Mouse (Mus musculus) macrophage (primary cell): ENCODE measurements around the gene Fahd1. TPM values are rescaled to one million over a fixed set of nuclear protein-coding genes. Genes with fewer than 3 reads are reported as not detected.

Experiments used
- H3K27ac ChIP-seq: fragments of 350-480 bp; formaldehyde crosslinking; 2 replicates; pipeline ENCODE4 v1.9.0; 2021
- H3K36me3 ChIP-seq: fragments of 350-480 bp; formaldehyde crosslinking; 2 replicates; pipeline ENCODE4 v1.9.0; 2021; ENCODE audit errors: inconsistent target
- H3K4me3 ChIP-seq: fragments of 350-480 bp; formaldehyde crosslinking; 2 replicates; pipeline ENCODE4 v1.9.0; 2021; ENCODE audit errors: inconsistent target
- H3K79me2 ChIP-seq: fragments of 350-480 bp; formaldehyde crosslinking; 2 replicates; pipeline ENCODE4 v1.9.0; 2021; ENCODE audit errors: inconsistent target
- WGBS: methylation state at CpG from one replicate; pipeline ENCODE4 v1.1.7; 2026; ENCODE audit warnings: inconsistent platforms; ENCODE audit not compliant: missing documents; 5-methylcytosine and 5-hydroxymethylcytosine counted together
- polyA plus RNA-seq: library from polyadenylated mRNA; stranded (reverse); fragments of 250-400 nt; gene quantifications from 3 replicates; pipeline ENCODE4 v1.2.4, GENCODE M21; 2018; ENCODE audit warnings: inconsistent platforms

Fahd1 gene
- polyA plus RNA-seq, 1 experiment from 2014 or later: 10.4 TPM

DNA sequence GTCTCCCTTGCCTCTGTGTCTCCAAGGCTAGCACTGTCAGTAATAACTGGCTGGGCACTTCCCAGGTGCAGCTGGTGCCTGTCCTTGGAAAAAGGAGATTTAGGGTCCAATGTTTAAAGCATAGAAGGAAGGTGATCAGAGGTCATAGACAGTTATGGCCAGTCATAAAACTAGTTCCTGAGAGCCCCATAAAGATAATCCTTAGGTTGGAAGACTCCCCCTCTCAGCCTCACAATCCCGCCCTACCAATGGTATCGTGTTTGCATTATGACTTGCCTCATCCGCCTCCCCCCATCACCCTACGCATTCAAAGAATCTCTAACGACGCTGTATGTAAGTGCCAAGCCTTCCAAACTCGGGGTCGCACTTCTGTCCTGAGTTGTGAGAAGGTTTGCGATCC lies 5.6 kb downstream of the Fahd1 start:
- no peak overlapping the region for H3K4me3 ChIP-seq
- WGBS: 93% methylated on average over 9 of the region's 9 CpGs
- H3K27ac ChIP-seq: no peak overlapping the region
- H3K36me3 ChIP-seq: no peaks in the 10 kb centered on the region
- H3K79me2 ChIP-seq: peaks cover 10% of the 10 kb centered on the region; the same call in 1 of the 2 replicates

DNA sequence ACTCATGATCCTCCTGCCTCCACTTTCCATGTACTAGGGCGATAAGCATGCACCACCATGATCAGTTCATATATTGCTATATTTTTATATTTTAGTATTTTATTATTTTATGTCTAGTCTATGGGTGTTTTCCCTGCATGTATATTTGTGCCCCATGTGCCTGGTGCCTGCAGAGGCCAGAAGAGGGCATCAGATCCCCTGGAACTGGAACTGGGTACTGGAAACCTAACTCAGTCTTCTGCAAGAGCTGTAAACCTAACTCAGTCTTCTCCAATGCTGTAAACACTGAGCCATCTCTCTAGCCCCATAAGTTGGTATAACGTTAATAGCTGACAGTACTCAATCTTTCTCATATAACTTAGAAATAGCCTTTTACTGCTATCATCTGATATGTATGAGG lies 7.5 kb downstream of the Fahd1 start:
- no peaks in the 10 kb centered on the region for H3K36me3 ChIP-seq
- no peak overlapping the region for H3K4me3 ChIP-seq
- 88% methylated on average over 2 of the region's 2 CpGs for WGBS
- H3K27ac ChIP-seq: no peak overlapping the region
- no peaks in the 10 kb centered on the region; the same call in 1 of the 2 replicates for H3K79me2 ChIP-seq

DNA sequence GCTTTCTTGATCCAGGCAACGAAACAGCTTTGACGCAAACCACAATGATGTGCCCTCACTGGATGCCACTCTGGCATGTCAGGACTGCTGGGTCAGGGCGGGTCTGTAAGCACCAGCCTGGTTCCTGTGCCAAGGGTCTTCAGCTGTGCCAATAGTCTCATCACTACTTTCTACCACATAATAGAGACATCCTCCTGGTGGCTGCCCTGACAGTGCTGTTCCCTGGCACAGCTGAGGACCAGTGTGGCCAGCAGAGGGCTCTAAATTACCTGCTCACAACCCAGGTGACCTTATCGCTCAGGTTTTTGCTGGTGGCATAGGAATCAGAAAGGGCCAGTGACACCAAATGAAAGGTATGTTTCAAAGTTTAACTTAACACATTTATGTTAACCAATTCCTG lies 9.0 kb downstream of the Fahd1 start:
- no peak overlapping the region for H3K4me3 ChIP-seq
- H3K79me2 ChIP-seq: no peaks in the 10 kb centered on the region
- whole genome bisulfite sequencing: 76% methylated on average over 4 of the region's 4 CpGs
- no peaks in the 10 kb centered on the region for H3K36me3 ChIP-seq
- no peak overlapping the region for H3K27ac ChIP-seq

DNA sequence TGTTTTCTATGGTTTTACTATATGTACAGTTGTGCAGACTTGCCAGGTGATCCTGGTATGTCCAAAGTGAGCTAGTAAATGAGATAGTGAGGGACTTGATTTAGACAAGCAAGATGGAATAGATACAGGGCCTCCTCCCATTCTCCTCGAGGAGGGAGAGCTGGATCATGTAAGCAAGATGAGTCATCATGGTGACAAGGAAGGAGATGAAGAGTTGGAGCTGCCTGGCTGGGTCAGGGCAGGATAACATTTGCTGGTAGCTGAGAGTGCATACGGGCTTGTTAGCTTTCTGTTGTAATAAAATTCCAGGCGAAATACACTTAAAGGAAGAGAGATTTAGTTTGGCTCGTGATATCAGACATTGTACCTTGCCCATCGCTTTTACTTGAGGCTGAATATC lies 9.8 kb downstream of the Fahd1 start:
- Histone ChIP-seq H3K79me2 (no peaks in the 10 kb centered on the region), H3K36me3 (no peaks in the 10 kb centered on the region), H3K4me3 (no peak overlapping the region), H3K27ac (no peak overlapping the region)
- 52% methylated on average over 5 of the region's 5 CpGs for WGBS

DNA sequence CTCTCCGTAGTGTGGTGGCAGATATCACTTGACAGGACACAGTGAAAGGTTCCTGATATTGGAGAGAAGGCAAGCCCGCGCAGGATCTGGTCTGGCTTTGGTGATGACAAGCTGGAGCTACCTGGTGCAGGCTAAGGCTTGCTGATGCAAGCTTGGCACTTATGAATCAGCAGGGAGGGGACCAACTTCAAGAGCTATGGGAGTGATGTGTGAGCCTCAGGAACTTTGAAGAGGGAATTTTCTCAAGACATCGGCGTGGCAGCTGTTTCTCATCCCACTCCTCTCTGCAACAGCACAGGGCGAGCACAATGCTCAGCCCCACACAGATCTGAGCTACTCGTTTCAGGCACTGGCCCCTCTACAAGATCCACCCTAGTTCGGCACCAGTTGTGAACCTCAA lies 10.3 kb downstream of the Fahd1 start, which contains the start of gene Hagh:
TSS of gene Hagh (plus strand) at position 302 of the 400 bp plus-strand sequence.
- Histone ChIP-seq H3K79me2 (no peaks in the 10 kb centered on the region), H3K27ac (no peak within 1 kb of the TSS), H3K36me3 (no peaks in the 10 kb centered on the region), H3K4me3 (no peak within 1 kb of the TSS)
- 87% methylated on average over 7 of the region's 8 CpGs for WGBS

DNA sequence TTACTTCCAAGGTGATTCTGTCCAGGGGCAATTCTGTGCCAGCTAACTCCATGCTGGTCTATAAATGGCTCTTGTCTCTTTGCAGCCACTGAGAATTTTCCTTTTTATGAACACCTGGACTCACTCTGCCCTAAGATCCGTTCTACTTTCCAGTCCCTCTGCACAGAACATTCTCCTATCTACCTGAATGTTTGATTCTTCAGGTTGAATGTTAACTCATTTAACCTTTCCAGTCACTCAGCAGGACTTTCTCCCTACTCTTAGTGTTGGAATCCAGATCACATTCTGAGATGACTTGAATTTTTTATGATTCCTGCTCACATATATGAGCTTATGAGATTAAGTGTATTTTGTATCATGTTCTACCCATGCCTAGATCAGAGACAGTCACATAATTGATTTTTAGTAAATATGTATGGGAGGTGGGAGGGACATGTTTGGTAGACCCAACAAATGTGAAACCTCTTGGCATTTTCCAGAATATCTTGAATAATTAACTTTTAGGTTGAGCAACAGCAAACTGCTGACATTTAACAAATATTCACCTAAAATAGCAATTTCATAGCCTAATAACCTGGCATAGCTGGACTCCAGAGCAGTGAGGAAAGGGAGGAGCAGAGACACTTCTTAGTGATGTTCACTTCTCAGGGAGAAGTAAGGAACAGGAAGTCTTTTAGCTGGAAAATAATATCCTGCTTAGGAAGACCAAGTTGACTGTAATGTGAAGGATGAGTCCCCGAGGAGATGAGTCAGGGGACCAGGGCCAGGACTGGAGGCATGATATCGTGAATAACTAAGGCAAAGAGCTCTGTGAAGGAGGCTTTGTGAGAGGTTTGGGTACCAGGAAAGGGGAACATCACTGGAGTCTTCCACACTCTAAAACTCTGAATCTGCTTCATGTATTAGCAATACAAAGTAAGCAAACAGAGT lies 28.5 kb downstream of the Fahd1 start:
- WGBS: 63% methylated on average over 3 of the region's 3 CpGs
- Histone ChIP-seq H3K36me3 (no peaks in the 10 kb centered on the region), H3K4me3 (no peak overlapping the region), H3K79me2 (no peaks in the 10 kb centered on the region), H3K27ac (no peak overlapping the region)

DNA sequence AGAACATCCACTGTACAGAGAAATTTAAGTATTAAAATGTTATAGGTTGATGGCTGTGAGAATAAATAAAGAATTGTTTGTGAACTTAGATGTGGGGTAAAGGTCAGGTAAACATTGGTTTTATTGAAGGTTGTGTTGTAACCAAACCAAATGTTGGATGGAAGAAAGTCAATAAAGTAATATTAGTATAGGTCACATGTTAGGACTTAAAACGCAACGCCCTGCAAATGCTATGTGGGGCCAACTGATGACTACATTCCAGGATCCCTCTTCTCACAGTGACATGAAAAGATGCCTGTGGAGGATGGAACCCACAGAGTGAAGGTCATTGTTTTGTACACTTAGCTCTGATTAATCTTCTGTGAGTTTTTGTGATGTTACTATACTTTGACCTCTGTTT lies 30.7 kb downstream of the Fahd1 start:
- Histone ChIP-seq H3K36me3 (no peaks in the 10 kb centered on the region), H3K27ac (no peak overlapping the region), H3K4me3 (no peak overlapping the region), H3K79me2 (no peaks in the 10 kb centered on the region)
- 73% methylated on average over 2 of the region's 2 CpGs for WGBS

DNA sequence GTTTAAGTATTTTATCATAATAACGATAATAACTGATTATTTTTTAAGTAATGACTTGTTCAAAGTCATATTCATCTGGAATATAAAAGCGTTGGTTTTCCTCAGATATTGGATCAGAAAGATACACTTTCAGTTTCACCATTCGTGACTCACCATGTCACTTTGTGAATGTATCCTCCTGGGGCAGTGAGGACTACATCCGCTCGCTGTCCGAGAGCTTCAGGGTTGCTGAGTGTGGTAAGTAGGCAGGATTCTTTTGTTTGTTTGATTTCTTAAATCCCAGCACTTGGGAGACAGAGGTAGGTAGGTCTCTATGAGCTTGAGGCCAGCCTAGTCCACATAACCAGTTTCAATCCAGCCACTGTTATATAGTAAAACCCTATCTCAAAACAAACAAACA lies 32.0 kb downstream of the Fahd1 start:
- no peak overlapping the region for H3K4me3 ChIP-seq
- no peaks in the 10 kb centered on the region for H3K79me2 ChIP-seq
- no peaks in the 10 kb centered on the region for H3K36me3 ChIP-seq
- no peak overlapping the region for H3K27ac ChIP-seq
- 67% methylated on average over 3 of the region's 6 CpGs for WGBS

DNA sequence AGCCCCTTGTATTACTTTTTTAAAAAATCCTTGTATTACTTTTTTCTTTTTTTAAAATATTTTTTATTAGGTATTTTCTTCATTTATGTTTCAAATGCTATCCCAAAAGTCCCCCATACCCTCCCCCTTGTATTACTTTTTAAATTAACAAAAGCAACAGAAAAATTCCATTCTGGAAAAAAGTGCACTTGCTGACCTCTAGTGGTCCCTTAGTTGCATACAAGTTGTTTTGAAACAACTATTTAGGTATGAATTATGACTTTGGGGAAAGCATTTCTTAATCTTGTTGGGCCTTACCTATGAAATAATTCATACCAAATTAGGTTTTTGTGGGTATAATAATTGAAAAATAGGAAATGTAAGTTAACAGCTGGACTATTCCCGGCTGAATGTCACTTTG lies 32.7 kb downstream of the Fahd1 start:
- Histone ChIP-seq H3K79me2 (no peaks in the 10 kb centered on the region), H3K4me3 (no peak overlapping the region), H3K27ac (no peak overlapping the region), H3K36me3 (no peaks in the 10 kb centered on the region)
- WGBS: 29% methylated on average over 1 of the region's 1 CpGs

DNA sequence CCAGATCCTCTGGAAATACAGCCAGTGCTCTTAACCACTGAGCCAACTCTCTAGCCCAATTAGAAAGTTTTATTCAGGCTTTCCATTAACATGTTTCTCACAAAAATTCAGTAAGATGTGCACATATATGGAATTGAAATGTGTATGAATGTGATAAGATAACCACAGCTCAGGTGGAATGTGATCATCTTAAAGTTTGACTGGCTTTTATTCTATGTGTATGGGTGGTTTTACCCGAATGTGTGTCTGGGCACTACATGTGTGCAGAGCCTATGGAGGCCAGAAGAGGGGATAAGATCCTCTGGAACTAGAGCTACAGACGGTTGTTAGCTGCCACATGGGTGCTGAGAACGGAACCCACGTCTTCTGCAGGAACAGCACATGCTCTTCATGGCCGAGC lies 34.9 kb downstream of the Fahd1 start:
- H3K36me3 ChIP-seq: no peaks in the 10 kb centered on the region
- H3K4me3 ChIP-seq: no peak overlapping the region
- no peak overlapping the region for H3K27ac ChIP-seq
- WGBS: 67% methylated on average over 5 of the region's 5 CpGs
- H3K79me2 ChIP-seq: no peaks in the 10 kb centered on the region

DNA sequence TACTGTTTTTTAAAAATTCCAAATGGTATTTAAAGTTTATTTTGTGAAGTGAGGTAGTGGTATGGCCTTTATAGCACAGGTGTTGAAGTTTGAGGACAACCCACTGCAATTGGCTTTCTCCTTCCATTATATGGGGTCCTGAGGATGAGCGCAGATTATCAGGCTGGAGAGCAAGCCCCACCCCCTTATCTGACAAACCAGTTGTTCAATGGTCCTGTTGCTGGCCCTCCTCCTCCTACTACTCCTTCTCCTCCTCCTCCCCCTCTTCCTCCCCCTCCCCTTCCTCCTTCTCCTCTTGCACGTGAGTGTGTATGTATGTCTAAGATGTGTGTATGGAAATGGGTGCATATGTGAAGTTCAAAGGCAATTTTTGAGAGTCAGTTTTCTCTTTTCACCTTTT lies 37.9 kb downstream of the Fahd1 start:
- H3K27ac ChIP-seq: no peak overlapping the region
- H3K4me3 ChIP-seq: no peak overlapping the region
- WGBS: 46% methylated on average over 2 of the region's 2 CpGs
- no peaks in the 10 kb centered on the region for H3K36me3 ChIP-seq
- H3K79me2 ChIP-seq: no peaks in the 10 kb centered on the region

DNA sequence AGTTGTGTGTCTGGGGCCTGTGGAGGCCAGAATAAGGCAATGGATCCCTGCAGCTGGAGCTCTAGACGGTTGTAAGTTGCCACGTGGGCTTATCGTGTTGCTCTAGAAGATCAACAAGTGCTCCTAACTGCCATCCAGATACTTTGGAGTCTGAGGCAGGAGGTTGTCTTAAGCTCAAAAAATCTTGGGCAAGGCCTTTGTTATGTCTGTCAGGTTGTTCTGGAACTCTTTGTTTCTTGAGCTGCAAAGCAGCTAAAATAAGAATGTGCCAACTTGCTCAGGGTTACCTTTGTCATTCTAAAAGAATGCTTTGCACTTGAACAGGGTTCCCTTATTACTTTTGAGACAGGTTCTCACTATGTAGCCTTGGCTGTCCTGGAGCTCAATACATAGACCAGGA lies 39.0 kb downstream of the Fahd1 start:
- no peak overlapping the region for H3K4me3 ChIP-seq
- 90% methylated on average over 3 of the region's 3 CpGs for WGBS
- H3K27ac ChIP-seq: no peak overlapping the region
- H3K36me3 ChIP-seq: no peaks in the 10 kb centered on the region
- no peaks in the 10 kb centered on the region for H3K79me2 ChIP-seq

DNA sequence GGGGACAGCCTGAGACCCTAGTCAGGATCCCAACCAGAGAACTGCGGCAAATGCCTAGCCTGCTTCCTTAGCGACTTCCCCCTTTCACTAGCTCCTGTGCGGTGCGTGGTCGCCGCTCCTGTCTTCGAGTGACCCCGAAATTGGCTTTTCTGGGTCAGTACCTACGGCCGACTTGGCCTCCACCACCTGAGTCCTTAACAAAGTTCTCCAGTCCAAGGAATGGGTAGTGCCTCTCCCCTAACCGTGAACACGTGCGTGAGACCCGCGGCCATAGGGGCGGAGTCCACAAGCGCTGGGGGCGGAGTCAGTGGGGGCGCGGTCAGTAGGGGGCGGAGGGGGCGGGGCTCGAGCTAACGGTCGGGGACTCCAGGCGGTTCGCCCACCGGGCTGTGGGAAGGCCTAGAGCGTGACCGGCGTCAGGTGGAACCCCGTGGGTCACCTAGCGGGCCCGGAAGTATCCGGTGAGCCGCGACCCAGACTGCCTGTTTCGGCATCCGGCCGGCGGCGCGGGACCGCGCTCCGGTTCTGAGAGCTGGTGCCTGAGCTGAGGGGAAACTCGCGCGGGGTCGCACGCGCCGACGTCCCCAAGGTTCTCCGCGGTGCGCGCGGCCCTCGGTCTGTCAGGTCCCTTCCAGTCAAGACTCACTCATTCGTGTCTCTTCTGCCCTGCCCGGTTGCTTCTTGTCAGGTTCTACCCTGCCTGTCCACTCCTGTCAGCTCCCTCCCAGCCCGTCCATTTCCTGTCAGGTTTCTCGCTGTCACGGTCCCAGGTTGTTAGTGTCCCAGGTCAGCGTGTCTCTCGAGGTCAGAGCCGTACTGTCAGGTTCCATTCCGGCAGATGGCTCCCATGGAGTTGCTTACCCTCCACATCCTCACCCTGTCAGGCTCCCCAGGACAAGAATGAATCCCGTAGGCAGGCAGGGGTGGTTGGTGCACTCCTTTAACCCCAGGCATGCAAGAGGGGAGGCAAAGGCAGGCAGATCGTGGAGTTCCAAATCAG lies 45.9 kb downstream of the Fahd1 start, which contains the start of gene Meiob:
TSS of gene Meiob (plus strand) at position 338 of the 1,000 bp plus-strand sequence.
- Histone ChIP-seq H3K36me3 (no peaks in the 10 kb centered on the region), H3K27ac (no peak within 1 kb of the TSS)
- 2% methylated on average over 68 of the region's 71 CpGs for WGBS

DNA sequence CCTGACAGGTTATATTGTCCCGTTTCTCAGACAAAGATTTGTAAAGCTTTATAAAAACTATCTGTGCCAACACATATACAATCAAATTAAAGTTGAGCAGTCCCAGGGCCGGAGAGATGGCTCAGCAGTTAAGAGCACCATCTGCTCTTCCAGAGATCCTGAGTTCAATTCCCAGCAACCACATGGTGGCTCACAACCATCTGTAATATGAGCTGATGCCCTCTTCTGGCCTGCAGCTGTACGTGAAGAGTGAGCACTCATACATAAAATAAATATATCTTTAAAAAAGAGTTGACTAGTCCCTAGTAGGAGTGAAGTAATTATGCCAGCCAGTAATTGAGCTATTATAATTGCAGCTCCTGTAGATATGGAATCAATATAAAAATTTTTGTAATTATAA lies 49.6 kb downstream of the Fahd1 start:
- Histone ChIP-seq H3K4me3 (no peak overlapping the region), H3K36me3 (no peaks in the 10 kb centered on the region), H3K79me2 (no peaks in the 10 kb centered on the region), H3K27ac (no peak overlapping the region)
- 80% methylated on average over 3 of the region's 3 CpGs for WGBS

More for the DNA sequence above, 45.9 kb downstream of the Fahd1 start, which contains the start of gene Meiob:
- H3K4me3 ChIP-seq: peak within 1 kb of the TSS; percentile 50
- no peaks in the 10 kb centered on the region for H3K79me2 ChIP-seq
